Mouse (Mus musculus) E14TG2a.4 (cell line): ENCODE measurements around the gene Sh3d19.
A peak's percentile ranks its signal among the peaks of the same experiment; 100 is the strongest.

Experiments used
- H3K27me3 ChIP-seq: 2 replicates; pipeline ENCODE4 v1.6.1; 2014; ENCODE audit warnings: low read length, control low read depth; ENCODE audit not compliant: insufficient read depth
- H3K36me3 ChIP-seq: 2 replicates; pipeline ENCODE4 v1.6.1; 2014; ENCODE audit warnings: low read length, control low read depth; ENCODE audit not compliant: insufficient read depth
- H3K4me1 ChIP-seq: replicated peaks from 2 replicates; pipeline ENCODE4 v1.6.1; 2014; ENCODE audit warnings: low read depth, low read length, control low read depth
- H3K4me3 ChIP-seq: replicated peaks from 2 replicates; pipeline ENCODE4 v1.5.1; 2014; ENCODE audit warnings: mild to moderate bottlenecking, low read length
- H3K9me3 ChIP-seq: 2 replicates; pipeline ENCODE4 v1.6.1; 2014; ENCODE audit warnings: low read length, control low read depth
- CTCF ChIP-seq: conservative IDR thresholded peaks from 2 replicates; pipeline ENCODE4 v1.5.1; 2014; ENCODE audit warnings: low read length
- NANOG ChIP-seq: IDR thresholded peaks from 2 replicates; pipeline ENCODE4 v1.6.1; 2014; ENCODE audit warnings: borderline replicate concordance, low read length, mixed read lengths
- POU5F1 ChIP-seq: IDR thresholded peaks from 2 replicates; pipeline ENCODE4 v1.6.1; 2014; ENCODE audit warnings: low read length, borderline replicate concordance

The Sh3d19 gene

DNA sequence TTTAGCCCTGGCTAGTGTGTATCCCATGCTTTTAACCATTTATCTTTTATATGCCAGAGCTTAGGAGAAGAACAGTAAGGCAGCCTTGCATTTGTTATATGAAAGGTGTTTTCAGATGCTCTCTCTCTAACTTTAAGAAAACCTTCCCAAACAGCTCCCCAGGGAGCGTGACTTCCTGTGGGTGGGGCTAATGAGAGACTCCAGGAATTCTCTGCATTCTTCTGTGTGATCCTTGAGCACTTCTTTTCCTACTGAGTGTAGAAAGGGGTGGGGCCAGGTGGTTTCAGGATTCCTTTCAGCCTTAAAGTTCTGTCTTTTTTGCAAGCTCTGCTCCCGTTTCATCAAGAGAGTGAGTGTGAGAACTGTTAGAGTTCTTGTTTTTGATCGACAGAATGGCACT lies 39.7 kb downstream of the Sh3d19 start:
- Histone ChIP-seq H3K27me3 (no peaks in the 10 kb centered on the region), H3K36me3 (peaks cover 27% of the 10 kb centered on the region), H3K4me3 (peak overlapping the region; percentile 46), H3K9me3 (peaks cover 27% of the 10 kb centered on the region), H3K4me1 (peaks cover 62% of the 10 kb centered on the region)
- TF ChIP-seq NANOG (no peak), CTCF (no peak), POU5F1 (no peak)

DNA sequence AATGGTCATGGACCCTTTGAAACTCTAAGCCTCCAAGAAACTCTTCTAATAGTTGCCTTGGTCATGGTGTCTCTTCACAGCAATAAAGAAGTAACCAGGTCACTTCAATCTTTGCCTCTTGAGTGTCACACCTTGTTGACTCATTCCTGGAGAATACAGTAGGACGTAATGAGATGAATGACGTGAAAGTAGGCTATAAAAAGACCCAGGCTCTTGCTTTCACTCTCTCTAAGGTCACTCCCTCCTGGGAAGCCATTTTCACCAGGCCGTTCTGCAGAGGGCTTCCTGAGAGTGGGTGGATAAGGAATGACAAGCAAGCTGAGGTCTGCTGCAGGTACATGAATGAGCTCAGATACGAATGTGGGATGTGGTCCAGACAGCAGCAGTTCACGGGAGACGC lies 40.5 kb downstream of the Sh3d19 start:
- Histone ChIP-seq H3K27me3 (no peaks in the 10 kb centered on the region), H3K4me1 (peaks cover 62% of the 10 kb centered on the region), H3K4me3 (peak overlapping the region; percentile 46), H3K36me3 (peaks cover 22% of the 10 kb centered on the region), H3K9me3 (peaks cover 21% of the 10 kb centered on the region)
- no peak for TF ChIP-seq NANOG
- no peak for TF ChIP-seq POU5F1
- no peak for TF ChIP-seq CTCF

DNA sequence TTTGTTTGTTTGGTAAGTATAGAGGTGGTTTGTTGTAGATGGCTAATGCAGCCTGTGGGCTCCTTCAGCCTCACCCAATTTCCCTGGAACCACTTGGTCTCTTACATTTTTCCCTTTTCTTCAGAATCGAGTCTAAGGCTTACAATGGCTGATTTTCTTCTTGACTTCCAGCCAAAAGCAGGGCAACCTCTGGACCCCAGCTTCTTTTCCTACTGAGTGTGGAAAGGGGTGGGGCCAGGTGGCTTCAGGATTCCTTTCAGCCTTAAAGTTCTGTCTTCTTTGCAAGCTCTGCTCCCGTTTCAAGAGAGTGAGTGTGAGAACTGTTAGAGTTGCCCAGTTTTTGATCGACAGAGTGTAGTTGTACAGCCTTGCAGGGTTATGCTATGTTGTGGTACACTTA lies 40.9 kb downstream of the Sh3d19 start:
- H3K4me1 ChIP-seq = peaks cover 62% of the 10 kb centered on the region
- peak overlapping the region; percentile 46; the same call in 1 of the 2 replicates for H3K4me3 ChIP-seq
- peaks cover 19% of the 10 kb centered on the region for H3K9me3 ChIP-seq
- no peaks in the 10 kb centered on the region for H3K27me3 ChIP-seq
- H3K36me3 ChIP-seq = peaks cover 21% of the 10 kb centered on the region
- TF ChIP-seq POU5F1 (no peak), CTCF (no peak), NANOG (no peak)

DNA sequence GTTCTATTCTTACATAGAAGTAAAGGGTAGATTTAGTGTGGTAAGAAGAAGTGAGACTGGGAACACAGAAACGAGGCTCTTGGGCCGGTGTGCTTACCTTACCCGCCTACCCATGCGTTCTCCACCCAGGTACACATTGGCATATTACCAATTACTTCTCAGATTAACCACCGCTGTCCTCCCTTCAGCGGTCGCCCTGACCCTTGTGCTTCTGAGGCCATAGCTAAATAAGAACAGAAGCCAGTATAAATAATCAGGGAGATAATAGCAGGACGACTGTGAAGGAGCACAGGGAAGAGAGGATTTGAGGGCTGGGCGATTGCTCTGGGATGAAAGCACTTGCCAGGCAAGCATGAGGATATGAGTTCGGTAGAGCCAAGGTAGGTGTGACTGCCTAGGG lies 42.9 kb downstream of the Sh3d19 start:
- no peak for TF ChIP-seq POU5F1
- TF ChIP-seq CTCF = no peak
- TF ChIP-seq NANOG = no peak
- Histone ChIP-seq H3K9me3 (peaks cover 2% of the 10 kb centered on the region), H3K36me3 (peaks cover under 1% of the 10 kb centered on the region), H3K4me3 (peak overlapping the region; percentile 17; the same call in 1 of the 2 replicates), H3K27me3 (no peaks in the 10 kb centered on the region), H3K4me1 (peaks cover 52% of the 10 kb centered on the region)

DNA sequence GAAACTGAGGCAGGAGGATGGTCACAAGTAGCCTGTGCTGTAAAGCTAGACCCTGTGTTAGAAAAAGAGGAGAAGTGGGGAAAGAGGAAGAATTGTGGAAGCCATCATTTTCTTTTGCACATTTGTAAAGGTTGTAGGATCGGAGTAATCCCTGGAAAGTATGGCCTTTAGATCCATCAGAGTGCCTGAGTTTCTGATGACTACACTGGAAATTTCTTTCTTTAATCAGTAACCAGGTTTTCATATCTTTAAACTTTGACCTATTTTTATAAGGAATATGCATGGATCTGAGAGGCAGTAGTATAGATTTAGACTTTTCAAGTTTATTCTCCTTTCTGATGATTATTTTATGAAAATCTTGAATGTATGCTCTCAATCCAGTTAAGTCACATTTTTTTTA lies 46.1 kb downstream of the Sh3d19 start:
- no peaks in the 10 kb centered on the region; the same call in 1 of the 2 replicates for H3K36me3 ChIP-seq
- no peak for TF ChIP-seq CTCF
- peaks cover 28% of the 10 kb centered on the region for H3K4me1 ChIP-seq
- no peaks in the 10 kb centered on the region for H3K27me3 ChIP-seq
- H3K4me3 ChIP-seq = no peak overlapping the region
- H3K9me3 ChIP-seq = no peaks in the 10 kb centered on the region

DNA sequence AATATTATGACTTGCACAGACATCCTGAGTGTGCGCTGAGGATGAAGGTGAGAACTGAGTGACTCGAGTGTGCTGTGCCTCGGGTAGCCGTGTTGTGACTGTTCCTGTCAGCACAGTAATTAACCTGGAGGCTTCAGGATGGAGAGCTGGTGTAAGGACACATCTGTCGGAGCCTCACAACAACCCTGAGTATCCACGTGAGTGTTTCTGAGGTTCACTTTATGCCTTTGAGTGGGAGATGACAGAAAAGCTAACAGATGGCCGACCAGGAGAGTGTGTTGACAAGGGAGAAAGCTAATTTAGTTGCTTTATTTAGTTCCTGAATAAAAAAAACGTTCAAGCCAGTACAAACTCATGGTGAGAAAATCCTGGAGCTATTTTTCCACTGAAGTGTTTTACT lies 46.6 kb downstream of the Sh3d19 start:
- H3K36me3 ChIP-seq = no peaks in the 10 kb centered on the region; the same call in 1 of the 2 replicates
- peaks cover 23% of the 10 kb centered on the region for H3K4me1 ChIP-seq
- TF ChIP-seq NANOG (no peak), CTCF (no peak), POU5F1 (no peak)
- no peaks in the 10 kb centered on the region for H3K27me3 ChIP-seq
- H3K4me3 ChIP-seq = no peak overlapping the region
- H3K9me3 ChIP-seq = no peaks in the 10 kb centered on the region

DNA sequence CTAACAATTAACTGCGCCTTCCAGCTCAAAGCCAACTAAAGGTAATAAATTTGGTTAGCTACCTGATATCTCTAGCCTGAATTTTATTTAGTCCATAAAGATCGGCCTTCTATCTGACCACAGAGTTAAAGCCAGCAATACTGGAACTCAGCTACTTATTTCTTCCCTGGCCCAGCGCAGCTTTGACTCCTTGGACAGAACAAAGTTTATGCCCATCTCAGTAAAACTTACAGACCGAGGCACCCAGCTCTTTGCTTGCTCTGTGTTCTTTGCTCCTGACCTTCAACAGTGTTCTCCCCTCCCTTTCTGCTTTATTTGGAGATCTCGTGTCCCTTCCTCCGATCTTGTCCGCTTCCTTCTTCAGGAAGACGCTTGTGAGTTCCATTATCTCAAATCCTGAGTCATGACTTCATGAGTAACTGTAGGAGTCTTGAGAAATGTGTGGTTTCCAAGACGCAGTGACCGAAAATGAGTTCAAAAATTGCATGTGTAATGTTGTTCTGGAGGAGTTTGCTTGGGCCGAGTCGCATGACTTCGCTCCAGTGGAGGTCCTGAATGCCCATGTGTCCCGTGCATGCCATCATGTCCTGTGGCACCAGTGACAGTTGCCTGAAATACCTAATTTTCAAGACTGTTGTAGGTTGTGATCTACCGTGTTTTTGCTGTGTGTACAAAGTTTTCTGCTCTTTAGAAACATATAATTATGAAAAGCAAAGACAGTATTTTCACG lies 50.2 kb downstream of the Sh3d19 start:
- H3K9me3 ChIP-seq = peaks cover under 1% of the 10 kb centered on the region; the same call in 1 of the 2 replicates
- H3K27me3 ChIP-seq = no peaks in the 10 kb centered on the region
- no peak overlapping the region for H3K4me3 ChIP-seq
- TF ChIP-seq POU5F1 (no peak), NANOG (no peak), CTCF (no peak)
- H3K36me3 ChIP-seq = no peaks in the 10 kb centered on the region
- no peaks in the 10 kb centered on the region; the same call in 1 of the 2 replicates for H3K4me1 ChIP-seq

DNA sequence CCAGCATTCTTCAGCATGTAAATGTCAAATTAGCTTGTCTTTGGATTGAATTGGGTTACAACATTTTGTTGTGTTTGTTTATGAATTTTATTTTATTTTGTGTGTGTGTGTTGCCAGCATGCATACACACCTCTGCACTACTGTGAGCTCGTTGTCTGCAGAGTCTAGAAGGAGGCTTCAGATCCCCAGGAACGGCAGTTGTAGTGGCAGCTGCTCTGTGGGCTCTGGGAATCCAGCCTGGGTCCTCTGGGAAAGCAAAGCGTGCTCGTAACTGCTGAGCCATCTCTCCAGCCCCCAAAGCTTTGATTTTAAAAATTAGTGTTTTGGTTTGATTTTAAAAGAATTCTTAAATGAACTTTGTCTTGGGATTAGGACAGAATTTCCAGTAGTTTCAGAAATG lies 50.7 kb downstream of the Sh3d19 start:
- no peak for TF ChIP-seq CTCF
- no peak for TF ChIP-seq NANOG
- TF ChIP-seq POU5F1 = no peak

DNA sequence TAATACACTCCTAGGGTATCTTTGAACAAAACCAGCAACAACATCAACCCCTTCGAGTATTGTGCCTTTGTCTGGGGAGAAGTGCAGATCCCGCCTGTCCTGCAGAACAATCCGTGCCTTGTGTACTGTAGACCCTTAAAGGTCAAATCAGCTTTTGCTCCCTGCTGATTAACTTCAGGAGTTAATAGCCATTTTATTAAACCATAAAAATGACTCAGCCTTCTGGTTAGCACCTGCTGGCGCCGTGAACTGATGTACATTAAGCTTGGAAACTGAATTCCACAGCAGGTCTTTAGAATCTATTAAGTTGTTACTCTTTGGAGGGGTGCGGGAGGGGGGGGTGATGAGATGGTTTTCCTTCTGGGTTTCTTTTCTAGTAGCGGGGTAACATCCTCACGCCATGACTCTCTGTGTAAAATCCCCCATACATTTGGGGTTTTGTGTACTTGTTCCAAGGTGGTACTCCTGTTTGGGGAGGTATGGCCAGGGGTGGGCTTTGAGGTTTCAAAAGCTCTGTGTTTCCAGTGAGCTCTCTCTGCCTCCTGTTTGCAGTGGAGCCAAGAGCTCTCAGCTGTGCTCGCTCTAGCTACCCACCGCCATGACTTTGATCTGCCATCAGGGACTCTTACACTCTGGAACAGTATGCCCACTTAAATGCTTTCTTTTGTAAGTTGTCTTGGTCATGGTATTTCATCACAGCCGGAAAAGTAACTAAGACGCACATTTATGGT lies 53.3 kb downstream of the Sh3d19 start:
- Histone ChIP-seq H3K9me3 (peaks cover 4% of the 10 kb centered on the region; the same call in 1 of the 2 replicates), H3K36me3 (peaks cover 4% of the 10 kb centered on the region; the same call in 1 of the 2 replicates), H3K4me1 (no peaks in the 10 kb centered on the region; the same call in 1 of the 2 replicates), H3K4me3 (no peak overlapping the region), H3K27me3 (no peaks in the 10 kb centered on the region)
- TF ChIP-seq POU5F1 (no peak), CTCF (no peak), NANOG (no peak)

More for the DNA sequence above, 50.7 kb downstream of the Sh3d19 start:
- H3K4me3 ChIP-seq = no peak overlapping the region
- no peaks in the 10 kb centered on the region; the same call in 1 of the 2 replicates for H3K4me1 ChIP-seq
- H3K27me3 ChIP-seq = no peaks in the 10 kb centered on the region
- no peaks in the 10 kb centered on the region for H3K36me3 ChIP-seq
- peaks cover 4% of the 10 kb centered on the region; the same call in 1 of the 2 replicates for H3K9me3 ChIP-seq
